Mouse (Mus musculus): ENCODE data around the gene Tmprss6. TPM values are rescaled to one million over a fixed set of nuclear protein-coding genes. Genes with fewer than 3 reads are reported as not detected.

The Tmprss6 gene
- polyA plus RNA-seq, 1 experiment, result not detected

- Histone ChIP-seq H3K36me3 (replicated peaks; ENCODE audit: low read length) (no peaks in the 10 kb centered on the region), H3K4me3 (replicated peaks) (no peak overlapping the region), H3K27me3 (replicated peaks) (peaks cover 84% of the 10 kb centered on the region), H3K9me3 (no peaks in the 10 kb centered on the region), H3K4me1 (peaks cover 9% of the 10 kb centered on the region; the same call in 1 of the 2 replicates)
- TF ChIP-seq FLI1 (IDR thresholded peaks at IDR 0.05; ENCODE audit: low read length) (no peak), GATA1 (IDR thresholded peaks at IDR 0.05; ENCODE audit: borderline replicate concordance, low read length) (no peak)
Measured at GRCm38 (mm10) chr15:78473442-78473841, 5.0 kb upstream of the Tmprss6 start.

DNA sequence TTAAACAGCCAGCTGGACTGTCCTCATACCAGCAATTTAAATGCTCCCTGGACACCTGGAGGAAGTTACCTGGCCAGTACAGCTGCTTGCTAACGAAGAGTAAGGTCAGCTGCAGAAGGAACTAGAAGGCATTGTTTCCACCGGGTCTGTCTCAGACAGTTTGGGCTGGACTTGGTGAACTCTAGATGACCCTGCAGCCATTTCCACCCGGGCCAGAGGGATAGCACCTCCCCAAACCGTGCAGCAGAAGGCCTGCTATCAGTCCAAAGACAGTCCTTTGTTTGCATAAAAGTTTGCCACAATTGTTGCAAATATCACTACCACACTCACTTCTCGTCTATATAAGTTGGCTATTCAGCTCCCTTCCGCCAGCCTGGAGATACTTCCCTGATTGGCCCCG lies 3.5 kb upstream of the Tmprss6 start:
- Histone ChIP-seq H3K27me3 (replicated peaks) (peaks cover 84% of the 10 kb centered on the region), H3K4me1 (peaks cover 10% of the 10 kb centered on the region; the same call in 1 of the 2 replicates), H3K9me3 (no peaks in the 10 kb centered on the region), H3K36me3 (replicated peaks; ENCODE audit: low read length) (no peaks in the 10 kb centered on the region), H3K4me3 (replicated peaks) (no peak overlapping the region)
- TF ChIP-seq GATA1 (IDR thresholded peaks at IDR 0.05; ENCODE audit: borderline replicate concordance, low read length), result no peak
- TF ChIP-seq FLI1 (IDR thresholded peaks at IDR 0.05; ENCODE audit: low read length), result no peak

GRCm38 (mm10) chr15:78470495-78471276 lies 2.3 kb upstream of the Tmprss6 start:
- H3K27me3 ChIP-seq (replicated peaks), result peaks cover 83% of the 10 kb centered on the region
- H3K4me1 ChIP-seq, result peaks cover 15% of the 10 kb centered on the region
- no peaks in the 10 kb centered on the region for H3K36me3 ChIP-seq (replicated peaks; ENCODE audit: low read length)
- no peak overlapping the region for H3K4me3 ChIP-seq (replicated peaks)
- TF ChIP-seq GATA1 (IDR thresholded peaks at IDR 0.05; ENCODE audit: borderline replicate concordance, low read length), result no peak
- no peak for TF ChIP-seq FLI1 (IDR thresholded peaks at IDR 0.05; ENCODE audit: low read length)
- no peaks in the 10 kb centered on the region for H3K9me3 ChIP-seq

DNA sequence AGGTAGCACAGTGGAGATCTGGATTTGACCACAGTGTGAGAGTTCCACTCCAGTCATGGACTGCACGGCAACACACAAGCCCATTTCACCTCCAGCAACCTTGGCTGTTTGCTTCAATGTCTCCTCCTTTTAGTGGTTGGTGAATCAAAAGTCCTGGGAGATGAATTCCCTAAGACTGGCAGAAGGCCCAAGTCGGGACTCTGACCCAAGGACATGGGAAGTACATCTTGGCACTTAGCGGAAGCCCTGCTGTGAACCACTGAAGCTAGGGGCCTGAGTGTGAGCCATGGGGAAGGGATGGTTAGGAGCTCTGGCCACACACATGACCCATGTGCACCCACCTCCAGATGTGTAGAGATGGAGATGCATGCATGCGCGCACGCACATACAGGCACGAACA lies 864 bp downstream of the Tmprss6 start:
- Histone ChIP-seq H3K9me3 (no peaks in the 10 kb centered on the region), H3K4me3 (replicated peaks) (no peak overlapping the region), H3K4me1 (peaks cover 18% of the 10 kb centered on the region), H3K36me3 (replicated peaks; ENCODE audit: low read length) (no peaks in the 10 kb centered on the region), H3K27me3 (replicated peaks) (peaks cover 82% of the 10 kb centered on the region)
- TF ChIP-seq GATA1 (IDR thresholded peaks at IDR 0.05; ENCODE audit: borderline replicate concordance, low read length) (no peak), FLI1 (IDR thresholded peaks at IDR 0.05; ENCODE audit: low read length) (no peak)

GRCm38 (mm10) chr15:78466809-78467208 lies 1.6 kb downstream of the Tmprss6 start:
- H3K9me3 ChIP-seq, result no peaks in the 10 kb centered on the region
- H3K4me1 ChIP-seq, result peaks cover 18% of the 10 kb centered on the region
- TF ChIP-seq GATA1 (IDR thresholded peaks at IDR 0.05; ENCODE audit: borderline replicate concordance, low read length) (no peak), FLI1 (IDR thresholded peaks at IDR 0.05; ENCODE audit: low read length) (no peak)
- H3K27me3 ChIP-seq (replicated peaks), result peaks cover 81% of the 10 kb centered on the region
- H3K4me3 ChIP-seq (replicated peaks), result no peak overlapping the region
- H3K36me3 ChIP-seq (replicated peaks; ENCODE audit: low read length), result no peaks in the 10 kb centered on the region

- Histone ChIP-seq H3K9me3 (no peaks in the 10 kb centered on the region), H3K36me3 (replicated peaks; ENCODE audit: low read length) (no peaks in the 10 kb centered on the region), H3K4me3 (replicated peaks) (no peak overlapping the region), H3K4me1 (peaks cover 14% of the 10 kb centered on the region), H3K27me3 (replicated peaks) (peaks cover 86% of the 10 kb centered on the region)
- no peak for TF ChIP-seq GATA1 (IDR thresholded peaks at IDR 0.05; ENCODE audit: borderline replicate concordance, low read length)
- no peak for TF ChIP-seq FLI1 (IDR thresholded peaks at IDR 0.05; ENCODE audit: low read length)
Measured at GRCm38 (mm10) chr15:78462981-78463380, 5.5 kb downstream of the Tmprss6 start.

GRCm38 (mm10) chr15:78457193-78457592 lies 11.2 kb downstream of the Tmprss6 start:
- H3K4me1 ChIP-seq, result peaks cover 31% of the 10 kb centered on the region
- peaks cover 59% of the 10 kb centered on the region for H3K27me3 ChIP-seq (replicated peaks)
- TF ChIP-seq GATA1 (IDR thresholded peaks at IDR 0.05; ENCODE audit: borderline replicate concordance, low read length), result no peak
- no peak for TF ChIP-seq FLI1 (IDR thresholded peaks at IDR 0.05; ENCODE audit: low read length)

GRCm38 (mm10) chr15:78456051-78456450 lies 12.4 kb downstream of the Tmprss6 start:
- no peaks in the 10 kb centered on the region for H3K9me3 ChIP-seq

More at GRCm38 (mm10) chr15:78457193-78457592, 11.2 kb downstream of the Tmprss6 start:
- Histone ChIP-seq H3K36me3 (replicated peaks; ENCODE audit: low read length) (no peaks in the 10 kb centered on the region), H3K9me3 (no peaks in the 10 kb centered on the region), H3K4me3 (replicated peaks) (no peak overlapping the region)

GRCm38 (mm10) chr15:78455168-78455567 lies 13.3 kb downstream of the Tmprss6 start:
- TF ChIP-seq FLI1 (IDR thresholded peaks at IDR 0.05; ENCODE audit: low read length), result no peak
- no peak for TF ChIP-seq GATA1 (IDR thresholded peaks at IDR 0.05; ENCODE audit: borderline replicate concordance, low read length)
- H3K9me3 ChIP-seq, result no peaks in the 10 kb centered on the region
- peaks cover 39% of the 10 kb centered on the region for H3K27me3 ChIP-seq (replicated peaks)

More at GRCm38 (mm10) chr15:78456051-78456450, 12.4 kb downstream of the Tmprss6 start:
- TF ChIP-seq GATA1 (IDR thresholded peaks at IDR 0.05; ENCODE audit: borderline replicate concordance, low read length), result no peak
- TF ChIP-seq FLI1 (IDR thresholded peaks at IDR 0.05; ENCODE audit: low read length), result no peak
- H3K36me3 ChIP-seq (replicated peaks; ENCODE audit: low read length), result no peaks in the 10 kb centered on the region
- peaks cover 42% of the 10 kb centered on the region for H3K4me1 ChIP-seq
- peaks cover 48% of the 10 kb centered on the region for H3K27me3 ChIP-seq (replicated peaks)
- H3K4me3 ChIP-seq (replicated peaks), result no peak overlapping the region

DNA sequence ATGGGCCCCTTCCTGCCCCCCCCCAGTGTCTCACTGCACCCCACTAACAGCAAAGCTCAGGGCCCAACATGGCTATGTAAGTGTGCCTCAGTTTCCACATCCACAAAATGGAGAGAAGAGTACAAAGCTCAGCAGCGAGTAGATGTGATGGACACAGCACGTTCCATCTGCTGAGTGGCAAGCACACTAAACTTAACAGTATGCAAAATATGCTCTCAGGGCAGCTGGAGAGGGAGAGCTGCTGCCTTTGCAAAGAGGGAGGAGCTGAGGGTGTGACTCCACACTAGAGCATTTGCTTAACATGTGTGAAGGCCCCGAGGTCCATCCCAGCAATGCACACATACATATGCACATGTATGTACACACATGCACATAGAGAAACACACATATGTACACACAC lies 15.5 kb downstream of the Tmprss6 start:
- Histone ChIP-seq H3K4me1 (peaks cover 73% of the 10 kb centered on the region), H3K27me3 (replicated peaks) (peaks cover 22% of the 10 kb centered on the region), H3K9me3 (no peaks in the 10 kb centered on the region), H3K36me3 (replicated peaks; ENCODE audit: low read length) (no peaks in the 10 kb centered on the region), H3K4me3 (replicated peaks) (no peak overlapping the region)
- no peak for TF ChIP-seq FLI1 (IDR thresholded peaks at IDR 0.05; ENCODE audit: low read length)
- TF ChIP-seq GATA1 (IDR thresholded peaks at IDR 0.05; ENCODE audit: borderline replicate concordance, low read length), result no peak

More at GRCm38 (mm10) chr15:78455168-78455567, 13.3 kb downstream of the Tmprss6 start:
- Histone ChIP-seq H3K4me3 (replicated peaks) (no peak overlapping the region), H3K36me3 (replicated peaks; ENCODE audit: low read length) (no peaks in the 10 kb centered on the region), H3K4me1 (peaks cover 51% of the 10 kb centered on the region)
